Mouse (Mus musculus): Measurements from ENCODE around the gene Shank2.

GRCm38 (mm10) chr7:144291478-144291877 lies 289.8 kb downstream of the Shank2 start:
- TF ChIP-seq CTCF (IDR thresholded peaks at IDR 0.05; ENCODE audit: low read depth) (no peak), EP300 (IDR thresholded peaks at IDR 0.05; ENCODE audit: low read depth) (no peak)
